Mouse (Mus musculus) erythroblast, embryonic 14.5 days (primary cell): ENCODE measurements around the gene Tnp1.

ENCODE experiments used
- GATA1 ChIP-seq: IDR thresholded peaks from 2 replicates; pipeline ENCODE4 v1.6.1; 2012; ENCODE audit warnings: low read length, inconsistent platforms, mixed read lengths
- TAL1 ChIP-seq: IDR thresholded peaks from 3 replicates; pipeline ENCODE4 v1.6.1; 2012; ENCODE audit warnings: low read length, inconsistent platforms, mixed read lengths

DNA sequence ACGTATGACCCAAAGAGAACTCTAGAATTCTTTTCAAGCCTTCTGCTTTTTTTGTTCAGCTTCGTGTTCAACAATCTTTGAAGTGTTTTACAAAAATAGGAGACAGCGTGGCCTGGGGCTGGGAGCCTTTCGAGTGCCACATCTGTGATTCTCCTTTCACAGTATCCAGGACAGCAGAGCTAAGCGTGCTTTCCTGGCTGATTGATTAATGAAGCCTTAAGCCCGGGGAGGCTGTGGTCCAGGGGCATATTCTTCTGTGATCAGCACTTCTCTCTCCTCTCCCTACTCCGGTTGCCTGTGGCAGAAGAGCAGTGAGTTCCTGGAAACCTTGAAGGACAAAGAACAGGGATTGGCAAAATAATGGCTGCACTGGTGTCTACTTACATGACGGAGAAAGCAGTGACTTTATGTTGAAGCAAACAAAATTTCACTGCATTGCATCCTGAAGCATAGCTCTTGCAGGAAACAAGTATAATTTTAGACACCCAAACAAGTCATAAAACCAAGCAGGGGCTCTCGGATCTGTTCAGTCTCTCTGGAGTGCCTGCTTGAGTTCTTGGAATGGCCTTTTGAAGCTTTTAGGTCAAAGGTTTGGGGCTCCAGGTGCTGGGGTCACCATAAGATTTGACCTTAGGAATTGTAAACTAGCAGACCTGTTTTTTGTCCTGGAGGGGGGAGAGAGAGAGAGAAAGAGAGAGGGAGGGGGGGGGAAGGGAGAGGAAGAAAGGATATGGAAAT lies 30.4 kb upstream of the Tnp1 start:
- TF ChIP-seq TAL1 (no peak), GATA1 (no peak)
